Mouse (Mus musculus) mouse embryonic stem cell (cell line): ENCODE results near the gene Tshz2.

ENCODE experiments used
- in situ Hi-C, 2 experiments: fragments of 300-500 bp; cut with MboI; formaldehyde crosslinking; loops; 1 replicate in 1 of 2; 3 replicates in 1 of 2; pipeline ENCODE4 v1.14.3; 2019 to 2020; ENCODE audit warnings: low sequenced_read_pairs in 2 of 2, low pct_unique_long_range_greater_than_20kb in 1 of 2, mixed read lengths in 1 of 2; ENCODE audit not compliant: unreplicated experiment in 1 of 2

Gene Tshz2

DNA sequence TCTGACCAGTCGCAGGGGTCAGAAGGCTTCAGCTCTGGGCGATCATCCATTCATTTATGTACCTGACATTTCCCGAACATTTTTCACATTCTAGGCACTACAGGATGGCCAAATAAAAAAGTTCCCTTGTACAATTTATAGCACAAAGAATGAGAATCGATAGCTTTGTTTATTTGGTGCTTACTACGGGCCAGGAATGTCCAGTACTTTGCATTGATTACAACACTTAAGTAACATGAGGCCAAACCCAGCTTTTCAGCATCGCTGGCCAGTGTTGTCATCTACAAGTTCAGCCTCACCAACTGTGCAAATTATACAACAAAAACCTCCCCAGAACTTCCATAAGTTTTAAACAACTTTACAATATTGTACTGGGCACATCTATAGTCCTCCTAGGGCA is 315.3 kb downstream of the Tshz2 start:
- in situ Hi-C loops: no loop called here

DNA sequence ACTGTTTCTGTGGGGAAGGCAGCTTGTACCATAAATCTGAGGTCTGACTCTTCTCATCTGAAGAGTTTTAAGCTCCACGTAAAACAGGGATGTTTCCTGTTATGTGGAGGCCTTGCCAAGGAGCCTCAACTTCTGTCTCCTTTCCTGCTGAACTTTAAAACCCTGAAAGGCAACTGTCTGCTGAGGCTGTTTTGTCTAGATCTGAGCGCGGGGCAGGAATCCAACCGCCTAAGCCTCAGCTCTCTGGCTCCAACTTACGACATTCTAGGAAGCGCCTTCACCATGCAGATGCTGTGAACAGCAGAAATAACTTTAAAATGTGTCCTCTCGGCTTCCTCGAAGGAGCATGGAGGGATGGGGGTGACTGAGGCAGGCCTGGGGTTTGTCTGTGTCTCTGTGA is 318.2 kb downstream of the Tshz2 start:
- in situ Hi-C loops: no loop called here

GRCm38 (mm10) chr2:169952981-169953380 is 320.2 kb downstream of the Tshz2 start:
- in situ Hi-C loops: no loop called here

- in situ Hi-C loops: no loop called here
Measured at GRCm38 (mm10) chr2:169958736-169959573, 326.1 kb downstream of the Tshz2 start.

GRCm38 (mm10) chr2:169961463-169962230 is 328.8 kb downstream of the Tshz2 start:
- in situ Hi-C loops: no loop called here

DNA sequence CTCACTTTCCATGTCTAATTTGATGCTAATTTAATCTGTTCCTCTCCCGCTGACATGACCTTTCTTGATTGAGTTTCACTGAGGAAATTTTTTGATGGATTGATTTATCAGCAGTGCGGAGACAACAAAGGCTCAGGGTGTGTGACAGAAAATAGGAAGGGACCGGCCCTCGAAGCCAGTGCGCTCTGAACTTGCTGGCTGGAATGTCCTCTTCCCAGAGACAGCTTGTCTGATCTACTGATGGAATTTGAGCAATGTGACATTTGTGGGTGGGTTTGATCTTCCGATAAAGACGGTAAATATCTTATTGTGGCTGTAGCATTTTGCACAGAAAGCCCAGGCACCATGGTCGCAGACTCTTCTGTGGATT is 329.4 kb downstream of the Tshz2 start:
- in situ Hi-C loops: no loop called here

DNA sequence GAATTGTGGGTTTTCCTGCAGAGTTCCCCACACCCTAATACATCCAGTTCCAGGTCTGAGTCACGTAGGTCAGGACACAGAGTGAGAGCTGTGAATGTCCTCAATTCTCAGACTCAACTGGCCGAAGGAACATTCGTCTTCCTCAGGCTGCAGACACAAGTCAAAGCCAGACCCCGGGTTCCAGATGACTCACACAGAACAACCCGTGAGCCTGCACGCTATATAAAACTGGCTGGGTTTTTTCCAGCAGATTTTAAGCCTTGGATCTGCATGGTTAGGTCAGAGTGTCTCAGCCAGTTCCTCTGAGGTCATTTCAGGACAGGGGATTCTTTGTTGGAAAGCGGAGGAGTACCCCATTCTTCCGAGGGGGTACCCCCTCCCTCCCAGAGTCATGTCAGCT is 330.0 kb downstream of the Tshz2 start:
- in situ Hi-C loops: no loop called here

DNA sequence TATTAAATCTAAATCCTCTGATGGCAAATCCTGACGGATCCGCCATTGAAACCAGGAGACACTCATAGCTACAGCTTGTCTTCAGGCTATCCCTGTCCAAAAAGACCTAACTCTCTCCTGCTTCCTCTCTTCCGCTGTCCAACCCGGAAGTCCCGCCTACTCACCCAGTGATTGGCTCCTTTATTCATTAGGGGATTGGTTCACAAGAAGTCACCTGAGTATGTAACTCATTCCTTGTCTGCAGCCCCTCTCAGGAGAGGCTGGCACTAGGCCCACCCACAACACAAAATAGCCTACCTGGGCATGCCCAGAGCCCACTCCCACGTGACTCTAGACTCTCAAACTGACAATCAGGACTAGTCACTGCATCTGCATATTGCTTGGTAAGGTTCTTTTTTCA is 337.7 kb downstream of the Tshz2 start:
- in situ Hi-C loops: no loop called here

DNA sequence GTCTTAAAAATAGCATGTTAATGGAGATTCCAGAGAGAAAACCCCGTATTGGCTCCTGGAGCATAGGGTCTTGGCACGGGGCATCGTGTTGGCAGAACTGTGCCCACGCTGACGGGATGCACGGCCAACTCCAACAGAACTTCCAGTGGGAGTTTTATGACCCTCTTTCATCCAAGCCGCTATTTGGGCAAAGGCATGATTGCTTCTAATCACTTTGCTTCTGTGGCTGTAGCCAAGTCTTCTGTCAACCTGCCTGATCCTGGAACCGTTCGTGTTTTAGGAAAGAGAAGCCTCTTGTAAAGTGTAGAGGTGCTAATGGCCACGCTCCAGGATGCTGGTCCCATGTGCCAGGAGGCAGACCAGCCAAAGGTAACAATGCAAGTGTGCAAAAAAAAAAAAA is 350.1 kb downstream of the Tshz2 start:
- in situ Hi-C loops: no loop called here

DNA sequence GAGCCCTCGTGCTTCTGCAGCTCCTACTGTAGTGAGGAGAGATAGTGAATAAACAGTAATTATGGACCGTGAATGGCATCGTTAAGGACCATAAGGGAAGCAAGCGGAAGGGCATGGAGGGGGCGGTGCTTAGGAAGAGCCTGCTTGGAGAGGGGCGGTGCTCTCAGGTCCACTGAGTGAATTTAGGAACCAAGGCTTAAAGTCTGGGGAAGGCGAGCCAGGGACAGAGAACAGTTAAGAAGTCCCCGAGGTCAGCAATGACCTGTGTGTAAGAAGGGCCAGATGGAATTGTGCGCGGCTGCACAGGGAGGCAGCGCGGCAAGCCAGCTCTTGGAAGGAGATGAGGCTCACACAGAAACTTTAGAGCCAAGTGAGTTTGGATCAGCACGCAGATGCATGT is 354.4 kb downstream of the Tshz2 start:
- in situ Hi-C loops: no loop called here

DNA sequence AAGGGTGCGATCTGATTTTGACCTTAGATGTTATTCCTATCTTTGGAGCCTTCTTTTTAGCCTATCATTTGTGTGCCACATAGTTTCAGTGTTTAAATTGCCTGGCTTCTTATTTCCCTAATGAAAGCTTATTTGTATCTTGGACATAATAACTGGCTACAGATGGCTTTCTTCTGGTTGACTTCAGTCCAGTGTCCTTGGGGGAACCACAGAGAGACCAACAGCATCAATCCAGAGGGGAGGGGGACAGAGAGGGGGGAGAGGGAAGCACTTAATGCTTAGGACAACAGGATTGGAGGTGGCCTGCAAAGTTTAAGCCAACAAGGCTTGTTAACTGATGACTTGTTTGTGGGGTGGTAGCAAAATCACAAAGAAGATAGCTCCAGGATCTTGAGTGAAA is 356.4 kb downstream of the Tshz2 start:
- in situ Hi-C loops: no loop called here

- in situ Hi-C loops: no loop called here
Measured at GRCm38 (mm10) chr2:169990991-169991390, 358.2 kb downstream of the Tshz2 start.

DNA sequence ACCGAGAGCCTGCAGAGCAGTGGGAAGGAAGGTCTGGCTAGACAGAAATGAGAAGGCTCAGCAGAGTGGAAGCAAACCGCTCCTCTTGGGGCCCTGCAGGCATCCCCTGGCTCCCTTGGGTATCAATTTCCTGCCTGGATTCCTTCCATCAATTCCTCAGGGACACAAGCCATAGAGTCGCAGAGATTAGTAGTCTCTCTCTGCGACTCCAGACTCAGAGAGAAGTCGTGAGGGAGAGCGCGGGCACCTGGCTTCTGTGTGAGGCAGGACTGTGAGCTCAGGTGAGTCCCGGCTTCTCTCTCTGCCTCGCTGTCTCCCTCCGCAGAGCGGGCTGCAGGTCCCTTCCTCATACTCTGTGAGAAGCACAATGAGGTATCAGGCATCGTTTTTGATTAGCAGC is 363.2 kb downstream of the Tshz2 start:
- in situ Hi-C loops: no loop called here

GRCm38 (mm10) chr2:169996501-169997237 is 363.9 kb downstream of the Tshz2 start:
- in situ Hi-C loops: no loop called here

DNA sequence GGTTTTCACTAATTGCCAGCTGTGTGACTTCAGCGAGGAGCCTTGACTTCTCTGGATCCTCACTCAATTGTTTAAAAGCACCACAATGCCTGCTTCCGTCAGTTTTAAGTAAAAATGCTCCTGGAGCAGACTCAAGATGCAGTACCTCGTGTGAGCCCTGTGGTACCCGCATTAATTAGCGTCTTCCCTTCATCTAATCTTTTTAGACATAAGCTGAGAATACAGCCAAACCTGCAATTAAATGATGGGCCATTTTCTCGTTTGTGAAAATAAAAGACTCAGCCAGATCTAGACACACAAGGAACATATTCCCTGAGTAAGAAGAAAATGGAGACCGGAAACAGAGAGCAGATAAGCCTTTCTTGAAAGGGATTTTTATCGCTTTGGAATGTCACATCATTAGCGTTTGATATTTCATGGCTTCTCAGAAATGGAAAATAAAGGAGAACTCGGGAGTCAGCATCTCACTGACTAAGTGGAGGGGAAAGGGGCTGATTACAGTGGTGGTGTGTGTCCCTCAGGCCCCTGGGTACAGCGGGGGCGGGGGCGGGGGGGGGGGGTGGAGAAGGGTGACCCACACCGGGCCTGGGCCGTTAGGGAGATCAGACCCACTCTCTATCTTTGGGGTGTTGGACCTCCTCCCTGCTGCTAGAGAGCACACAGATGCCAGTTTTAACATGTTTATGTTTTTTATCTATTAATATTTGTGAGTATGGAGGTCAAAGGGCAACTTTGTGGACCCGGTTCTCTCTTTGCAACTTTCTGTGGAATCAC is 364.6 kb downstream of the Tshz2 start:
- in situ Hi-C loops: no loop called here

DNA sequence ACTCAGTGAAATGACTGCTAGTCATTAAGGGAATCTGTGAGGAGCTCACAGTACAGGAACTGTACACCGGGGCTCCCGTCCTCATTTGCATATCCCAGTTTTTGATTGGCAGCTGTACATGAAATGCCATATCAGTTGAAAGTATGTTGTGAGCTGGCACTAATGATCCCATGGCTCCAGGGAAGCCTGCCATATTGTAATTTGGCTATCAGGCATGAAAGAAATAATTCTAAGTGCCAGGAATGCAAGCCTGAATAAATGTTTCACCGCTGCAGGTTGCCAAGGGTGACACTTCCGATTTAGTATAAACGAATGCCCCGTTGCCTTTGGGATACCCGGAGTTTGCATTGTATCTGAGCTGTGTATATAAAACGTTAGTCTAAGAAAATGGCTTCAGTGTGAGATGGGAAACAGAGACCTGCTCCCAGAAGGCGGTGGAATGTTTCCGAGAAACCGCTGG is 366.1 kb downstream of the Tshz2 start:
- in situ Hi-C loops: no loop called here

- in situ Hi-C loops: no loop called here
Measured at GRCm38 (mm10) chr2:170002594-170003504, 370.0 kb downstream of the Tshz2 start.

DNA sequence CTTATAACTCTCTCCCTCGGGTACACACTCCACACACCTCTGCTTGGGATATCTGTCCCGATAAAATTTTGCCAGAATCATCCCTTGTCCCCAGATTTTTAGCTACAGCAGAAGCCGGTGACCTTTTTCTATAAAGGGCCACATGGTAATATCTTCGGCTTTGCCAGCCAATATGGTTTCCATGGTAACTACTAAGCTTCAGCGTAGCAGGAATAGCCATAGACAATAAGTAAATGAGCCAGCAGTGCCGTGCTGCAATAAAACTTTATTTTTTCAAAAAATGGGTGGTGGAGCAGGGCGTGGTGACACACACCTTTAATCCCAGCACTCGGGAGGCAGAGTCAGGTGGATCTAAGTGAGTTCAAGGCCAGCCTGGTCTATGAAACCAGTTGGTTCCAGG is 370.9 kb downstream of the Tshz2 start:
- in situ Hi-C loops: no loop called here
